Mouse (Mus musculus) CH12.LX (cell line): ENCODE measurements around the gene Hist1h4a. TPM values are rescaled to one million over a fixed set of nuclear protein-coding genes. Genes with fewer than 3 reads are reported as not detected.
"Not testable (repeated sequence)": the region's sequence is repeated elsewhere in the genome, so short reads cannot be mapped to it uniquely, and the experiment has no call there.

ENCODE experiments used
- DNase-seq: peaks from one replicate; pipeline ENCODE4 v3.0.0-alpha.2; 2013; ENCODE audit errors: extremely low read depth
- H3K27ac ChIP-seq: 2 replicates; pipeline ENCODE4 v1.5.1; 2012; ENCODE audit warnings: low read depth, mild to moderate bottlenecking, control low read depth, moderate library complexity; ENCODE audit not compliant: insufficient read depth
- H3K27me3 ChIP-seq: replicated peaks from 2 replicates; pipeline ENCODE3; 2012; ENCODE audit warnings: inconsistent platforms
- H3K36me3 ChIP-seq, 2 experiments: replicated peaks in 1 of 2; 2 replicates each; pipeline versions ENCODE3 to v1.6.1; 2012; ENCODE audit warnings: inconsistent platforms in 1 of 2, low read length in 1 of 2, mild to moderate bottlenecking in 1 of 2, mixed read lengths in 1 of 2, moderate library complexity in 1 of 2; ENCODE audit not compliant: control insufficient read depth in 1 of 2, insufficient read depth in 1 of 2
- H3K4me1 ChIP-seq, 2 experiments: 2 replicates each; pipeline ENCODE4 v1.6.1; 2012; ENCODE audit warnings: inconsistent platforms in 1 of 2, moderate library complexity in 1 of 2; ENCODE audit not compliant: insufficient read depth in 2 of 2, control insufficient read depth in 1 of 2
- H3K4me2 ChIP-seq: 2 replicates; pipeline ENCODE4 v1.6.1; 2012; ENCODE audit warnings: low read depth, mild to moderate bottlenecking, control low read depth; ENCODE audit not compliant: poor library complexity, insufficient read depth, severe bottlenecking
- H3K4me3 ChIP-seq, 3 experiments: fragments of 150-350 bp in 1 of 3; sonication (generic) in 1 of 3; replicated peaks in 1 of 3; 2 replicates each; pipeline versions ENCODE3 to v1.5.1; 2011 to 2012; ENCODE audit warnings: low read depth in 2 of 3, low read length in 2 of 3, mild to moderate bottlenecking in 2 of 3, moderate library complexity in 2 of 3, control low read depth in 1 of 3, improper control_type of control experiment in 1 of 3, inconsistent platforms in 1 of 3, mixed read lengths in 1 of 3; ENCODE audit not compliant: poor library complexity in 1 of 3
- H3K79me2 ChIP-seq: replicated peaks from 2 replicates; pipeline ENCODE4 v1.6.1; 2012; ENCODE audit warnings: mild to moderate bottlenecking, moderate library complexity; ENCODE audit not compliant: control insufficient read depth, poor library complexity, insufficient read depth, severe bottlenecking; ENCODE audit errors: extremely low read depth
- H3K9ac ChIP-seq: 2 replicates; pipeline ENCODE4 v1.6.1; 2012; ENCODE audit warnings: low read depth, mild to moderate bottlenecking, control low read depth, moderate library complexity; ENCODE audit not compliant: insufficient read depth
- H3K9me3 ChIP-seq: replicated peaks from 2 replicates; pipeline ENCODE3; 2012; ENCODE audit warnings: low read length, inconsistent platforms, mixed read lengths
- CHD2 ChIP-seq: IDR thresholded peaks from 2 replicates; pipeline ENCODE4 v1.6.1; 2011; ENCODE audit warnings: low read length, improper control_type of control experiment
- CTCF ChIP-seq, 2 experiments: IDR thresholded peaks in 1 of 2; conservative IDR thresholded peaks in 1 of 2; 2 replicates each; pipeline ENCODE4 v1.5.1; 2011 to 2012; ENCODE audit warnings: low read depth in 2 of 2, low read length in 2 of 2, improper control_type of control experiment in 1 of 2, inconsistent platforms in 1 of 2, mild to moderate bottlenecking in 1 of 2, moderate library complexity in 1 of 2
- E2F4 ChIP-seq: IDR thresholded peaks from 2 replicates; pipeline ENCODE4 v1.6.1; 2011; ENCODE audit warnings: low read depth, low read length, improper control_type of control experiment; ENCODE audit not compliant: insufficient replicate concordance
- HCFC1 ChIP-seq: IDR thresholded peaks from 2 replicates; pipeline ENCODE4 v1.6.1; 2012; ENCODE audit warnings: low read depth, mild to moderate bottlenecking, inconsistent platforms, low read length, improper control_type of control experiment
- IRF4 ChIP-seq: IDR thresholded peaks from 2 replicates; pipeline ENCODE4 v1.6.1; 2014; ENCODE audit warnings: low read depth, mild to moderate bottlenecking, inconsistent platforms, low read length, improper control_type of control experiment
- JUN ChIP-seq: IDR thresholded peaks from 2 replicates; pipeline ENCODE4 v1.6.1; 2011; ENCODE audit warnings: low read depth, mild to moderate bottlenecking, low read length, improper control_type of control experiment, moderate library complexity; ENCODE audit not compliant: insufficient read depth
- JUND ChIP-seq: conservative IDR thresholded peaks from 2 replicates; pipeline ENCODE4 v1.6.1; 2011; ENCODE audit warnings: low read depth, low read length, improper control_type of control experiment
- KAT2A ChIP-seq: IDR thresholded peaks from 2 replicates; pipeline ENCODE4 v1.6.1; 2012; ENCODE audit warnings: low read length, improper control_type of control experiment, inconsistent platforms; ENCODE audit not compliant: insufficient replicate concordance
- MAFK ChIP-seq: IDR thresholded peaks from 2 replicates; pipeline ENCODE4 v1.6.1; 2011; ENCODE audit warnings: low read length, improper control_type of control experiment; ENCODE audit not compliant: insufficient replicate concordance
- MEF2A ChIP-seq: IDR thresholded peaks from 2 replicates; pipeline ENCODE4 v1.6.1; 2014; ENCODE audit warnings: low read depth, mild to moderate bottlenecking, inconsistent platforms, low read length, improper control_type of control experiment, borderline replicate concordance
- MXI1 ChIP-seq: IDR thresholded peaks from 2 replicates; pipeline ENCODE4 v1.6.1; 2011; ENCODE audit warnings: mild to moderate bottlenecking, low read depth, low read length, improper control_type of control experiment
- MYC ChIP-seq: IDR thresholded peaks from 2 replicates; pipeline ENCODE4 v1.6.1; 2011; ENCODE audit warnings: low read depth, mild to moderate bottlenecking, improper control_type of control experiment, low read length
- NELFE ChIP-seq: IDR thresholded peaks from 2 replicates; pipeline ENCODE4 v1.6.1; 2011; ENCODE audit warnings: low read depth, low read length, improper control_type of control experiment
- NRF1 ChIP-seq: IDR thresholded peaks from 2 replicates; pipeline ENCODE4 v1.6.1; 2014; ENCODE audit warnings: low read depth, mild to moderate bottlenecking, inconsistent platforms, low read length, improper control_type of control experiment, moderate library complexity
- PAX5 ChIP-seq: IDR thresholded peaks from 2 replicates; pipeline ENCODE4 v1.6.1; 2012; ENCODE audit warnings: low read length, inconsistent platforms, mixed read lengths
- POLR2A ChIP-seq: IDR thresholded peaks from 2 replicates; pipeline ENCODE4 v1.6.1; 2011; ENCODE audit warnings: low read depth, mild to moderate bottlenecking, improper control_type of control experiment, low read length
- POLR2AphosphoS2 ChIP-seq: IDR thresholded peaks from 2 replicates; pipeline ENCODE4 v1.6.1; 2011; ENCODE audit warnings: low read depth, low read length, improper control_type of control experiment
- RAD21 ChIP-seq: IDR thresholded peaks from 2 replicates; pipeline ENCODE4 v1.6.1; 2011; ENCODE audit warnings: low read depth, mild to moderate bottlenecking, low read length, improper control_type of control experiment, moderate library complexity
- SIN3A ChIP-seq: IDR thresholded peaks from 2 replicates; pipeline ENCODE4 v1.6.1; 2012; ENCODE audit warnings: low read length, improper control_type of control experiment, inconsistent platforms
- TBP ChIP-seq: conservative IDR thresholded peaks from 2 replicates; pipeline ENCODE4 v1.6.1; 2011; ENCODE audit warnings: low read depth, low read length, improper control_type of control experiment
- TCF12 ChIP-seq: IDR thresholded peaks from 2 replicates; pipeline ENCODE4 v1.6.1; 2014; ENCODE audit warnings: low read depth, mild to moderate bottlenecking, inconsistent platforms, low read length, improper control_type of control experiment
- UBTF ChIP-seq: IDR thresholded peaks from 2 replicates; pipeline ENCODE4 v1.6.1; 2012; ENCODE audit warnings: low read depth, mild to moderate bottlenecking, inconsistent platforms, low read length, improper control_type of control experiment, moderate library complexity
- USF1 ChIP-seq: IDR thresholded peaks from 2 replicates; pipeline ENCODE4 v1.6.1; 2014; ENCODE audit warnings: low read depth, mild to moderate bottlenecking, inconsistent platforms, low read length, improper control_type of control experiment
- USF2 ChIP-seq: conservative IDR thresholded peaks from 2 replicates; pipeline ENCODE4 v1.6.1; 2011; ENCODE audit warnings: low read depth, low read length, improper control_type of control experiment
- ZC3H11A ChIP-seq: IDR thresholded peaks from 2 replicates; pipeline ENCODE4 v1.6.1; 2012; ENCODE audit warnings: low read depth, mild to moderate bottlenecking, inconsistent platforms, low read length, improper control_type of control experiment
- ZKSCAN1 ChIP-seq: IDR thresholded peaks from 2 replicates; pipeline ENCODE4 v1.6.1; 2012; ENCODE audit warnings: low read depth, inconsistent platforms, low read length, improper control_type of control experiment, borderline replicate concordance
- ZMIZ1 ChIP-seq: IDR thresholded peaks from 2 replicates; pipeline ENCODE4 v1.6.1; 2012; ENCODE audit warnings: low read depth, mild to moderate bottlenecking, inconsistent platforms, low read length, improper control_type of control experiment
- ZNF384 ChIP-seq: IDR thresholded peaks from 2 replicates; pipeline ENCODE4 v1.6.1; 2012; ENCODE audit warnings: low read depth, low read length, improper control_type of control experiment, inconsistent platforms
- dilution Hi-C: fragments of 300-500 bp; cut with MboI; formaldehyde crosslinking; loops from 2 replicates; pipeline ENCODE4 v1.14.3; 2020; ENCODE audit warnings: low sequenced_read_pairs; ENCODE audit not compliant: extremely low pct_unique_long_range_greater_than_20kb, extremely low pct_ligation_motif_present
- in situ Hi-C: fragments of 300-500 bp; cut with MboI; formaldehyde crosslinking; loops from 3 replicates; pipeline ENCODE4 v1.14.3; 2019; ENCODE audit warnings: low sequenced_read_pairs, low pct_ligation_motif_present, low pct_unique_long_range_greater_than_20kb, mixed read lengths
- polyA plus RNA-seq: library from polyadenylated mRNA; unstranded; fragments of >175 nt; gene quantifications from 2 replicates; pipeline ENCODE4 v1.2.1, GENCODE M21; 2012; ENCODE audit warnings: low read depth; ENCODE audit not compliant: insufficient read length
- total RNA-seq, 2 experiments: library from RNA; depleted of rRNA; stranded (reverse); fragments of 300-350 nt in 1 of 2; fragments of >200 nt in 1 of 2; gene quantifications; 2 replicates each; pipeline ENCODE4 v1.2.3; 2012 to 2014

The Hist1h4a gene
- total and polyA plus RNA-seq, 3 experiments, result 4.4 to 1,215 (median 18.4) TPM

GRCm38 (mm10) chr13:23752067-23752741, 8.8 kb downstream of the Hist1h4a start, which contains the start of gene Hist1h3b:
Hist1h3b (plus strand) TSS chr13:23752267.
- peak; percentile 96 for DNase-seq
- H3K9me3 ChIP-seq, H3K27me3 ChIP-seq, dilution Hi-C loops, H3K79me2 ChIP-seq, H3K36me3 ChIP-seq: not testable (repeated sequence)
- Histone ChIP-seq H3K4me1 (peaks cover 0 to 38% of the 10 kb centered on the region in 2 experiments; a peak in 2 of 4 replicates), H3K4me2 (peak within 1 kb of the TSS; percentile 70), H3K27ac (peak within 1 kb of the TSS; percentile 95), H3K9ac (peak within 1 kb of the TSS; percentile 84), H3K4me3 (peak within 1 kb of the TSS; percentile 4 to 43 (median 34))
- TF ChIP-seq CHD2 (peak; percentile 68), E2F4 (peak; percentile 99), POLR2A (peak; percentile 88; the same call in 1 of the 2 replicates), ZMIZ1 (peak; percentile 99), TBP (peak; percentile 99), TCF12 (peak; percentile 77; the same call in 1 of the 2 replicates), NELFE (peak; percentile 90), SIN3A (peak; percentile 14; the same call in 1 of the 2 replicates)
- in situ Hi-C loops, result loop anchor here (25.0 kb wide), 1 partner anchor 1715 kb away; the partner anchor contains the start of genes Hist1h2ag, Hist1h2ah, Hist1h2bj and Hist1h2bk

GRCm38 (mm10) chr13:23751478-23751956, 9.5 kb downstream of the Hist1h4a start:
- peak overlapping the region; percentile 95 for H3K27ac ChIP-seq
- dilution Hi-C loops, result no loop called here
- TF ChIP-seq RAD21 (no peak), MAFK (no peak), UBTF (0 out of 2 replicates have a peak, but pooled peaks have one; percentile 99), USF2 (no peak), ZMIZ1 (peak; percentile 98), MEF2A (no peak), POLR2A (peak; percentile 90), PAX5 (no peak), USF1 (no peak), MXI1 (no peak), POLR2AphosphoS2 (peak; percentile 97), HCFC1 (no peak; the same call in 1 of the 2 replicates), JUN (no peak), KAT2A (no peak), ZNF384 (no peak), ZC3H11A (no peak), MYC (0 out of 2 replicates have a peak, but pooled peaks have one; percentile 33), TBP (no peak), JUND (no peak), IRF4 (no peak), NRF1 (no peak), CTCF (conservative IDR thresholded peaks at IDR 0.05 in 1 of 2, IDR thresholded peaks at IDR 0.05 in 1 of 2; ENCODE audit: low read depth in 2 of 2, low read length in 2 of 2) (no peak), SIN3A (peak; percentile 10; the same call in 1 of the 2 replicates), ZKSCAN1 (no peak)
- TF ChIP-seq, all 38 proteins: peak for 6

More at GRCm38 (mm10) chr13:23751478-23751956, 9.5 kb downstream of the Hist1h4a start:
- Histone ChIP-seq H3K79me2 (no peaks in the 10 kb centered on the region), H3K4me2 (peak overlapping the region; percentile 70; the same call in 1 of the 2 replicates), H3K9me3 (no peaks in the 10 kb centered on the region), H3K4me3 (peak overlapping the region in 2 of 3 experiments; percentile 34 to 40), H3K4me1 (peaks cover 0 to 37% of the 10 kb centered on the region in 2 experiments; a peak in 2 of 4 replicates), H3K36me3 (no peaks in the 10 kb centered on the region), H3K27me3 (no peaks in the 10 kb centered on the region), H3K9ac (peak overlapping the region; percentile 84)
- in situ Hi-C loops, result loop anchor here (25.0 kb wide), 1 partner anchor 1714 kb away; the partner anchor contains the start of genes Hist1h2ag, Hist1h2ah, Hist1h2bj and Hist1h2bk
- DNase-seq, result no peak
